Mouse (Mus musculus): Measurements from ENCODE around the gene Alg13. TPM values are rescaled to one million over a fixed set of nuclear protein-coding genes. Genes with fewer than 3 reads are reported as not detected.

Alg13 gene
- polyA plus RNA-seq (2014; fragmentation: Nextera tagmentation; extraction: Ambion mirVana), result 31.9 and 33.2 TPM in 2 replicates

- Histone ChIP-seq H3K9me3 (ENCODE audit: control insufficient read depth, low read length) (no peaks in the 10 kb centered on the region), H3K4me3 (ENCODE audit: low read depth, low read length) (peak within 1 kb of the TSS; percentile 60), H3K36me3 (ENCODE audit: control insufficient read depth, insufficient read depth, low read length) (no peaks in the 10 kb centered on the region), H3K27ac (replicated peaks; ENCODE audit: low read depth, low read length) (0 out of 2 replicates have a peak within 1 kb of the TSS, but pooled peaks have one; percentile 14), H3K4me2 (ENCODE audit: low read depth, severe bottlenecking) (peak within 1 kb of the TSS; percentile 65), H3K27me3 (ENCODE audit: control insufficient read depth, insufficient read depth, low read length) (peaks cover 3% of the 10 kb centered on the region; the same call in 1 of the 2 replicates), H3K4me1 (ENCODE audit: control insufficient read depth, insufficient read depth, low read length) (no peaks in the 10 kb centered on the region), H3K9ac (ENCODE audit: low read length) (peak within 1 kb of the TSS; percentile 56)
- 21% methylated on average over 47 of the region's 47 CpGs for WGBS
- DNase-seq (ENCODE audit: low spot score) (peak; percentile 86), ATAC-seq (ENCODE audit: insufficient number of reproducible peaks, low FRiP score, low TSS enrichment, low read depth) (peak; percentile 82)
Measured at GRCm38 (mm10) chrX:144317548-144318163, at the start of gene Alg13. Alg13 (plus strand) TSS chrX:144317804.

- no peak for DNase-seq (ENCODE audit: low spot score)
- no peaks in the 10 kb centered on the region for H3K36me3 ChIP-seq (ENCODE audit: control insufficient read depth, insufficient read depth, low read length)
- H3K27me3 ChIP-seq (ENCODE audit: control insufficient read depth, insufficient read depth, low read length), result no peaks in the 10 kb centered on the region
- no peak overlapping the region for H3K4me2 ChIP-seq (ENCODE audit: low read depth, severe bottlenecking)
- H3K4me1 ChIP-seq (ENCODE audit: control insufficient read depth, insufficient read depth, low read length), result no peaks in the 10 kb centered on the region
- H3K9ac ChIP-seq (ENCODE audit: low read length), result no peak overlapping the region
- no peaks in the 10 kb centered on the region for H3K9me3 ChIP-seq (ENCODE audit: control insufficient read depth, low read length)
- H3K27ac ChIP-seq (replicated peaks; ENCODE audit: low read depth, low read length), result no peak overlapping the region
- H3K4me3 ChIP-seq (ENCODE audit: low read depth, low read length), result no peak overlapping the region
- ATAC-seq (ENCODE audit: insufficient number of reproducible peaks, low FRiP score, low TSS enrichment, low read depth), result no peak
- WGBS, result 64% methylated on average over 1 of the region's 1 CpGs
Measured at GRCm38 (mm10) chrX:144268606-144269005, 49.0 kb upstream of the Alg13 start.

GRCm38 (mm10) chrX:144301476-144301875 is 16.1 kb upstream of the Alg13 start:
- ATAC-seq (ENCODE audit: insufficient number of reproducible peaks, low FRiP score, low TSS enrichment, low read depth) (no peak), DNase-seq (ENCODE audit: low spot score) (no peak)
- Histone ChIP-seq H3K4me1 (ENCODE audit: control insufficient read depth, insufficient read depth, low read length) (no peaks in the 10 kb centered on the region), H3K4me3 (ENCODE audit: low read depth, low read length) (no peak overlapping the region), H3K4me2 (ENCODE audit: low read depth, severe bottlenecking) (no peak overlapping the region), H3K9me3 (ENCODE audit: control insufficient read depth, low read length) (no peaks in the 10 kb centered on the region), H3K27ac (replicated peaks; ENCODE audit: low read depth, low read length) (no peak overlapping the region), H3K9ac (ENCODE audit: low read length) (no peak overlapping the region), H3K36me3 (ENCODE audit: control insufficient read depth, insufficient read depth, low read length) (no peaks in the 10 kb centered on the region), H3K27me3 (ENCODE audit: control insufficient read depth, insufficient read depth, low read length) (no peaks in the 10 kb centered on the region)
- WGBS, result 81% methylated on average over 2 of the region's 2 CpGs

DNA sequence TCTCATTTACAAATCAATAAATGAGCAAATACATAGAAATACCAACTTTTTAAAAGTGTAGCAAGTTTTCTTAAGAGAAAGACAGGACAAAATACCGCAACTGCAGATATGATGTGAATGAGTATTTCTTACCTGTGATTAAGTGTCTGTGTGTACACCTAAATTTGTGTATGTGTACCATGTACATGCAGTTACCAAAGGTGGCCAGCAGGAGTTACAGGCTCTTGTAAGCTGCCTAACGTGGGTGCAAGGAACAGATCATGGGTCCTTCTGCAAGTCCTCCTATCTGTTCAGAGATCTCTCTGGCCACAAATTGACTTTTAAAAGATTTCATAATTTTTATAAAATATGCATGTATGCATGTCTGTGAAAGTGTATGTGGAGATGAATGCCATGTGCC is 11.9 kb upstream of the Alg13 start:
- Histone ChIP-seq H3K9me3 (ENCODE audit: control insufficient read depth, low read length) (no peaks in the 10 kb centered on the region), H3K27me3 (ENCODE audit: control insufficient read depth, insufficient read depth, low read length) (no peaks in the 10 kb centered on the region), H3K4me2 (ENCODE audit: low read depth, severe bottlenecking) (no peak overlapping the region), H3K36me3 (ENCODE audit: control insufficient read depth, insufficient read depth, low read length) (no peaks in the 10 kb centered on the region), H3K27ac (replicated peaks; ENCODE audit: low read depth, low read length) (no peak overlapping the region), H3K4me1 (ENCODE audit: control insufficient read depth, insufficient read depth, low read length) (no peaks in the 10 kb centered on the region), H3K4me3 (ENCODE audit: low read depth, low read length) (no peak overlapping the region), H3K9ac (ENCODE audit: low read length) (no peak overlapping the region)
- DNase-seq (ENCODE audit: low spot score) (no peak), ATAC-seq (ENCODE audit: insufficient number of reproducible peaks, low FRiP score, low TSS enrichment, low read depth) (no peak)
- WGBS, result 92% methylated on average over 2 of the region's 2 CpGs

DNA sequence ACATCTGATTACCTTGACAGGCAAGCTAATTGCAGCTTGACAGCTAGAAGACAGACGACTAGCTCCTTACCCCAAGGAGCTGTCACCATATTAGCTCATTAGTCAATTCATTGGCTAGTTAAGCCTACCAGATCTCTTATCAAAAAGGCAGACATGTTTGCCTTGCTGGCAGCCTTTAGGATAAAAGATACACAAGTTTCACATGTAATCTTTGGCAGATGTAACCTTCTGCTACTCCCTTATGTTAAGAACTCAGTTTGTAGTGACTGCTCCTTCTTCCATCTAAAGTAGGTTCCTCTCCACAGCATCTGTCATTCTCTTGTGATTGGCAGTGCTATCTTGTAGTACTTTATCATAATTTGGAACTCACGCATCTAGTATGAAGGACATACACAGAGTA is 3.6 kb upstream of the Alg13 start:
- Histone ChIP-seq H3K4me2 (ENCODE audit: low read depth, severe bottlenecking) (no peak overlapping the region), H3K4me3 (ENCODE audit: low read depth, low read length) (no peak overlapping the region), H3K9ac (ENCODE audit: low read length) (no peak overlapping the region), H3K4me1 (ENCODE audit: control insufficient read depth, insufficient read depth, low read length) (no peaks in the 10 kb centered on the region), H3K36me3 (ENCODE audit: control insufficient read depth, insufficient read depth, low read length) (no peaks in the 10 kb centered on the region), H3K27ac (replicated peaks; ENCODE audit: low read depth, low read length) (no peak overlapping the region), H3K27me3 (ENCODE audit: control insufficient read depth, insufficient read depth, low read length) (peaks cover 3% of the 10 kb centered on the region; the same call in 1 of the 2 replicates), H3K9me3 (ENCODE audit: control insufficient read depth, low read length) (no peaks in the 10 kb centered on the region)
- DNase-seq (ENCODE audit: low spot score) (no peak), ATAC-seq (ENCODE audit: insufficient number of reproducible peaks, low FRiP score, low TSS enrichment, low read depth) (no peak)
- 54% methylated on average over 2 of the region's 2 CpGs for WGBS

DNA sequence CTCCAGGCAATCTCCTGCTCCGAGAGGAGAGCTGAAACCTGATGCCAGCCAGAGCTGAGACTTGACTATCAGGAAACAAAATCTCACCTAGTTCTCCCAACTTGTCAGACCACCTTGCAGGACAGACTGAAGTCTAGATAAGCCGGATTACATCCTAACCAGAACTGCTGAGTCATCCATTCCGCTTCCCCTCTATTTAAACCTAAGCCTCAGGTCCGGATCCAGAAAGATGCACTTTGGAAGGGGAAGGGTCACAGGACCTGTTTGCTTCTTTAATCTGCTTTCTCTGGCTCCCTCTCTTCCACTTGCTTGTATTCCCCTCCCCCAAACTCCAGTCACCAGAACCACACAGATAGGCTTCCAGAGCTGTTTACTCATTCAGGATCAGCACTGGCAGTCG is 2.6 kb upstream of the Alg13 start:
- no peak overlapping the region for H3K27ac ChIP-seq (replicated peaks; ENCODE audit: low read depth, low read length)
- WGBS, result 25% methylated on average over 5 of the region's 5 CpGs
- no peaks in the 10 kb centered on the region for H3K4me1 ChIP-seq (ENCODE audit: control insufficient read depth, insufficient read depth, low read length)
- ATAC-seq (ENCODE audit: insufficient number of reproducible peaks, low FRiP score, low TSS enrichment, low read depth) (no peak), DNase-seq (ENCODE audit: low spot score) (no peak)
- H3K9me3 ChIP-seq (ENCODE audit: control insufficient read depth, low read length), result no peaks in the 10 kb centered on the region
- no peak overlapping the region for H3K9ac ChIP-seq (ENCODE audit: low read length)
- H3K36me3 ChIP-seq (ENCODE audit: control insufficient read depth, insufficient read depth, low read length), result no peaks in the 10 kb centered on the region
- H3K4me3 ChIP-seq (ENCODE audit: low read depth, low read length), result no peak overlapping the region
- H3K27me3 ChIP-seq (ENCODE audit: control insufficient read depth, insufficient read depth, low read length), result peaks cover 3% of the 10 kb centered on the region; the same call in 1 of the 2 replicates
- H3K4me2 ChIP-seq (ENCODE audit: low read depth, severe bottlenecking), result no peak overlapping the region

DNA sequence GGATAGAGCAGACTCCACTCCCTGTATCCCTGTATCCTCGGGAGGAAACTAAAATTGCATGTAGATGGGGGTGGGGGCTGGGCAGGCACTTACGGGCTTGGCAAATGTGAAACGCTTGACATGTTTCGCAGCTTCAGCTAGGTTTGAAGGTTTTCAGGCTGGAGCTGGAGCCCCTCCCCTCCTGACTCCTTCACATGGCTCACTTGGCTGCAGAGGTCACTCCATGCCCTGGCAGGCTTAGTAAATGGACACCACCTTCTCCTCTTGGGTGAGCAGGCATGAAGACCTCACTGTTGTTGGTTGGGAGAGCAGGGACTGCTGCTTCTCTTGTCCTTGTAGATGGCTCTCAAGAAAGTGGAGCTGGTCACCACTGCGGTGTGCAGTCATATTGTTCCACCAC is 1.6 kb upstream of the Alg13 start:
- Histone ChIP-seq H3K9ac (ENCODE audit: low read length) (no peak overlapping the region), H3K9me3 (ENCODE audit: control insufficient read depth, low read length) (no peaks in the 10 kb centered on the region), H3K4me2 (ENCODE audit: low read depth, severe bottlenecking) (no peak overlapping the region), H3K36me3 (ENCODE audit: control insufficient read depth, insufficient read depth, low read length) (no peaks in the 10 kb centered on the region), H3K4me1 (ENCODE audit: control insufficient read depth, insufficient read depth, low read length) (no peaks in the 10 kb centered on the region), H3K4me3 (ENCODE audit: low read depth, low read length) (no peak overlapping the region), H3K27me3 (ENCODE audit: control insufficient read depth, insufficient read depth, low read length) (peaks cover 3% of the 10 kb centered on the region; the same call in 1 of the 2 replicates), H3K27ac (replicated peaks; ENCODE audit: low read depth, low read length) (no peak overlapping the region)
- no peak for ATAC-seq (ENCODE audit: insufficient number of reproducible peaks, low FRiP score, low TSS enrichment, low read depth)
- WGBS, result 61% methylated on average over 5 of the region's 5 CpGs
- no peak for DNase-seq (ENCODE audit: low spot score)

DNA sequence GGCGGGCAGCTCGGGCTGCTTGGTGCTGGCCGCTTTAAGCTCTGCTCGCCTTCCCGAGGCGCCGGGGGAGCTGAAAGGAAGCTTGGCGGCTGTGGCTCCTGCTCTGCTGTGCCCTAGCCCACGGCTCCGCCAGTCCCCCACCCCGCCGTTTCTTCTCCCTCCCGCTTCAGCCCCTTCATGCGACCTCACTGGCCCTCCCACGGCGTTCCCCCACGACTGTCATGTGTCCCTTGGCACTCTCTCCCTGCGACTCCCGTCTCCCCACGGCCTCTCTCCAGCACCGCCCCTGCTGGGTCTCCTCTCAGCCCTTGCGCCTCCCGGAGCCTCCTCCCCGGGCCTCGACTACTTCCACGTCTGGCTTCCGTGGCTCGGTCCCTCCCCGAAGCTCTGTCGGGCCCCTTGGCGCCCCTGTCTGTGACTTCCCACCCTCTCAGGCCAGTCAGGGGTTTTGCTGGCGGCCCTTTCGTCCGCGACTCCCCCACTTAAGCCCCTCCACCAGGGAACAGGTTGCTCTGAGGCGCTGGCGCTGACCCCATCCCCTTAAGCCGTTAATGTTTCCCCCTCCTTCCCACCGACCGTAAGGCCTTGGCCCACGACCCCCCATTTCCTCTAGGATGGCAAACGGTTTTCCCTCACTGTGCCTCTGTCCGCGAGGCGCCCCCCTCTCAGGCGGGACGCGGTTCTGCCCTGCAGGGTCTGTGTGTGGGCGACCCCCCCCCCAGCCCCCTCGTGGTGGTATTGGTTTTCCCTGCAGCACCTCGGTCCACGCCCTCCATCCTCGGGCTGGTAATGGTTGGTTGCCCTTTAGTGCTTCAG is 768 bp downstream of the Alg13 start:
- H3K27ac ChIP-seq (replicated peaks; ENCODE audit: low read depth, low read length), result 0 out of 2 replicates have a peak overlapping the region, but pooled peaks have one; percentile 14
- H3K4me1 ChIP-seq (ENCODE audit: control insufficient read depth, insufficient read depth, low read length), result no peaks in the 10 kb centered on the region
- H3K9me3 ChIP-seq (ENCODE audit: control insufficient read depth, low read length), result no peaks in the 10 kb centered on the region
- H3K4me3 ChIP-seq (ENCODE audit: low read depth, low read length), result peak overlapping the region; percentile 60
- WGBS, result 24% methylated on average over 47 of the region's 53 CpGs
- peak overlapping the region; percentile 65 for H3K4me2 ChIP-seq (ENCODE audit: low read depth, severe bottlenecking)
- DNase-seq (ENCODE audit: low spot score) (peak; percentile 30), ATAC-seq (ENCODE audit: insufficient number of reproducible peaks, low FRiP score, low TSS enrichment, low read depth) (peak; percentile 52)
- H3K9ac ChIP-seq (ENCODE audit: low read length), result peak overlapping the region; percentile 56
- peaks cover 3% of the 10 kb centered on the region; the same call in 1 of the 2 replicates for H3K27me3 ChIP-seq (ENCODE audit: control insufficient read depth, insufficient read depth, low read length)
- H3K36me3 ChIP-seq (ENCODE audit: control insufficient read depth, insufficient read depth, low read length), result no peaks in the 10 kb centered on the region

Data from limb, embryonic 11.5 days (tissue).